Mouse (Mus musculus) lung, embryonic 16.5 days (tissue): ENCODE results near the gene Ipcef1. TPM values are rescaled to one million over a fixed set of nuclear protein-coding genes. Genes with fewer than 3 reads are reported as not detected.
A peak's percentile ranks its signal among the peaks of the same experiment; 100 is the strongest.

ENCODE experiments used
- ATAC-seq: fragments of 200-750 bp; cut with Nextera tagmentation; 2 replicates; pipeline ENCODE4 v1.8.0; 2017; ENCODE audit warnings: low read depth, mild to moderate bottlenecking, moderate library complexity
- H3K27ac ChIP-seq: fragments of 300-500 bp; sonication (generic); 2 replicates; pipeline ENCODE4 v1.5.1; 2014; ENCODE audit warnings: mild to moderate bottlenecking, control low read depth, low read length
- H3K27me3 ChIP-seq: fragments of 300-500 bp; sonication (generic); 2 replicates; pipeline ENCODE4 v1.6.1; 2014; ENCODE audit warnings: low read depth, low read length, mixed read lengths; ENCODE audit not compliant: control insufficient read depth, insufficient read depth
- H3K36me3 ChIP-seq: fragments of 300-500 bp; sonication (generic); 2 replicates; pipeline ENCODE4 v1.6.1; 2014; ENCODE audit warnings: low read length; ENCODE audit not compliant: control insufficient read depth, insufficient read depth
- H3K4me1 ChIP-seq: fragments of 300-500 bp; sonication (generic); replicated peaks from 2 replicates; pipeline ENCODE4 v1.6.1; 2014; ENCODE audit warnings: low read length, mixed read lengths; ENCODE audit not compliant: control insufficient read depth, insufficient read depth
- H3K4me2 ChIP-seq: fragments of 300-500 bp; sonication (generic); 2 replicates; pipeline ENCODE4 v1.6.1; 2014; ENCODE audit warnings: low read depth, low read length, control low read depth
- H3K4me3 ChIP-seq: fragments of 300-500 bp; sonication (generic); 2 replicates; pipeline ENCODE4 v1.5.1; 2014; ENCODE audit warnings: mild to moderate bottlenecking, low read length, control low read depth
- H3K9ac ChIP-seq: fragments of 300-500 bp; sonication (generic); 2 replicates; pipeline ENCODE4 v1.6.1; 2014; ENCODE audit warnings: low read length, control low read depth
- H3K9me3 ChIP-seq: fragments of 300-500 bp; sonication (generic); 2 replicates; pipeline ENCODE4 v1.6.1; 2016; ENCODE audit warnings: low read length; ENCODE audit not compliant: control insufficient read depth
- WGBS: fragments of 180-500 bp; shearing (Covaris S2); extraction: QIAGEN DNeasy Blood & Tissue Kit; methylation state at CpG from one replicate; pipeline ENCODE4 v1.1.7; 2014; 5-methylcytosine and 5-hydroxymethylcytosine counted together
- polyA plus RNA-seq: library from polyadenylated mRNA; unstranded; fragments of >200 nt; fragmentation: Nextera tagmentation; extraction: Ambion mirVana; gene quantifications from 2 replicates; pipeline ENCODE4 v1.2.1, GENCODE M21; 2015

Ipcef1 gene
- polyA plus RNA-seq, 1 experiment from 2014 or later: 0.24 TPM

DNA sequence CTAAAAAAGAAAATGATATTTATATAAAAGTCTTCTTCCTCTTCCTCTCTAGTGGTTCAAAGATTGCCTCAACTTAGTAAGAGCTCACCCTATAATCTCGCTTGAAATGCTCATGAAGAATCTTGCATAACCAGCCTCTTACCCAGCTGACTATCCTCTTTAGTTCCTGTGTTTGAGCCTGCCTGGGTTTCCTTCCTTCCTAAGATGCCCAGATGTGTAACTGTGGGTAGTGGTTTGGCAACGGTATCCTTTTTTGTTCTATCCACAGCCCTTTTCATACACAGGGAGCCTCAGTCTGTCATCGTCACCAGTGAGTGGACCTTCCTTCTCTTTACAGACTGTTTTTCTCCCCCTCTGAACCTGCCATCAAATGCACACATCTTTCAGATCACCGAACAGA is 66.0 kb downstream of the Ipcef1 start:
- 68% methylated on average over 4 of the region's 4 CpGs for WGBS
- Histone ChIP-seq H3K27ac (no peak overlapping the region), H3K4me2 (no peak overlapping the region), H3K4me1 (no peaks in the 10 kb centered on the region), H3K4me3 (no peak overlapping the region), H3K36me3 (no peaks in the 10 kb centered on the region), H3K9ac (no peak overlapping the region), H3K9me3 (no peaks in the 10 kb centered on the region), H3K27me3 (no peaks in the 10 kb centered on the region)
- ATAC-seq: no peak

DNA sequence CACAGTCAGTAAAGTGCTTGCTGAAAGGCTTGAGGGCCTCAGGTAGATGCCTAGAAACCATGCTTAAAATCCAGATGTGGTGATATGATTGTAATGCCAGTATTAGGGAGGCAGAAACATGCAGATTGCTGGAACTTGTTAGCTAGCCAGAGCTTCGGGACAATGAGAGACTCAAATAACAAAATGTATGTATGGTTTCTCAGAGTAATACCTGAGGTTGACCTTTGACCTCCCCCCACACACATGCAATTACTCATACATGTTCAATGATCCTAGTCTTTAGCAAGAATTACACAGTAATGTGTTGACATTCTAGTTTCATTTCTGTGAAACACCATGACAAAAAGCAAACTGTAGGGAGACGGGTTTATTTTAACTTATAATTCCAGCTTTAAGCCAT is 68.8 kb downstream of the Ipcef1 start:
- Histone ChIP-seq H3K27ac (no peak overlapping the region), H3K36me3 (no peaks in the 10 kb centered on the region)

DNA sequence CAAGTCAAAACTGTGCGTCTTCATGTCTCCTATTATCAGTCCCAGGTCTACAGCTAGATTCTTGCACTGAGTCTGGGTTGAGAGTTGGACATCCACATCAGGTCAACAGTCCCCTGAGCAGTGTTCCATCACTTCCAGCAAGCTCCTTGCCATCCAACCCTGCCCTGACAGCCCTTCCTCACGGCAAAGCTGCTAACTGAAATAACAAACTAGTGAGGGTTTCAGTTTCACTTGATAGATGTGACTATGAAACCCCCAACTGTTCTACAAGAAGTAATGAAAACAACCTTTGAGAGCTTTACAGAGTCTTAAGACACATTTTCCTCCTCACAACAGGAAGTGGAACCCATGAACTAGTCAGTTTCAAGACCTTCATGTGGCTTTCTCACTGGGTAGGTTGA is 69.5 kb downstream of the Ipcef1 start:
- Histone ChIP-seq H3K27ac (no peak overlapping the region), H3K4me2 (no peak overlapping the region)
- WGBS: 60% methylated on average over 2 of the region's 2 CpGs

More for the DNA sequence above, 68.8 kb downstream of the Ipcef1 start:
- no peak overlapping the region for H3K9ac ChIP-seq
- no peaks in the 10 kb centered on the region for H3K4me1 ChIP-seq
- H3K9me3 ChIP-seq: no peaks in the 10 kb centered on the region
- H3K27me3 ChIP-seq: no peaks in the 10 kb centered on the region
- ATAC-seq: no peak
- H3K4me3 ChIP-seq: no peak overlapping the region
- 87% methylated on average over 2 of the region's 2 CpGs for WGBS
- no peak overlapping the region for H3K4me2 ChIP-seq

DNA sequence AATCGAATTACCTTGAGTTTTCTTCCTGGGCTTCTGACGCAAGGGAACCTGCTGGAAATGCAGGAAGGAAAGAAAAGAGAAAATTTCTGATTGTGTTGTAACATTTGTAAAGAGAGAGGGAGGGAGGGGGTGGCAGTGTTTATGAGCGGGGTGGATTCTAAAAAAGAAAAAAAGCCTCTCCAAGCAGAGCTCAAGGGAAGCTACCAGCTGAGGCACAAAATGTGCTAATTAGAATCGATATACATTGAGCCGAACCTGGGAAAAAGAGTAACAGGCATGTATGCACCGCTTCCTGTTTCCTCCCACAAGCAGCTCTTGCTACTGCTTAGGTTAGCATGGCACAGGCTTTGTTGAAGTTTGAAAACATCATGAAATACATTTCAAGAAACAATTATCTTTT is 72.0 kb downstream of the Ipcef1 start:
- 28% methylated on average over 6 of the region's 6 CpGs for WGBS
- no peaks in the 10 kb centered on the region for H3K9me3 ChIP-seq
- peak overlapping the region; percentile 21 for H3K4me2 ChIP-seq
- no peaks in the 10 kb centered on the region for H3K27me3 ChIP-seq
- H3K4me1 ChIP-seq: no peaks in the 10 kb centered on the region
- H3K27ac ChIP-seq: no peak overlapping the region
- H3K4me3 ChIP-seq: no peak overlapping the region
- no peaks in the 10 kb centered on the region for H3K36me3 ChIP-seq
- no peak for ATAC-seq
- H3K9ac ChIP-seq: no peak overlapping the region

More for the DNA sequence above, 69.5 kb downstream of the Ipcef1 start:
- no peak for ATAC-seq
- H3K4me1 ChIP-seq: no peaks in the 10 kb centered on the region
- no peak overlapping the region for H3K9ac ChIP-seq
- no peaks in the 10 kb centered on the region for H3K27me3 ChIP-seq
- no peak overlapping the region for H3K4me3 ChIP-seq
- H3K9me3 ChIP-seq: no peaks in the 10 kb centered on the region
- no peaks in the 10 kb centered on the region for H3K36me3 ChIP-seq

DNA sequence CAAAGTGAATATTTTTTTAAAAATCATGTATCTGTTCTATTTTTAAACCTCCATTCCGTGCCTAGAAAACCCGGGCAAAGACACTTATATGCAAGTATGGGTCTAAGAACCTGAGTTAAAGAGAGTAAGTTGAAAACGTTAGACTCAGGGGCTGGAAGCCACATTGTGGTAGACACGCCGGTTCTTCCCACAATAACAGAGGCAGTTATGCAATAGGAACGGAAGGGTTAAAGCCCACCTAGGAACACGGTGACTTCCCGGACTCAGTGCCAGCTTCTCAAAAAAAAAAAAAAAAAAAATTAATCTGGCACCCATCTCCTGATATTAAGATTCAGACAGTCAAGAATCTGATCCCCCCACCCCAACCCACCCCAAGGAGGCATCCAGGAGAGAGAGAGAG is 72.5 kb downstream of the Ipcef1 start:
- Histone ChIP-seq H3K27me3 (no peaks in the 10 kb centered on the region), H3K4me2 (peak overlapping the region; percentile 21), H3K27ac (no peak overlapping the region), H3K9me3 (no peaks in the 10 kb centered on the region), H3K36me3 (no peaks in the 10 kb centered on the region), H3K4me3 (no peak overlapping the region), H3K9ac (no peak overlapping the region), H3K4me1 (no peaks in the 10 kb centered on the region)
- WGBS: 50% methylated on average over 8 of the region's 8 CpGs
- ATAC-seq: no peak

DNA sequence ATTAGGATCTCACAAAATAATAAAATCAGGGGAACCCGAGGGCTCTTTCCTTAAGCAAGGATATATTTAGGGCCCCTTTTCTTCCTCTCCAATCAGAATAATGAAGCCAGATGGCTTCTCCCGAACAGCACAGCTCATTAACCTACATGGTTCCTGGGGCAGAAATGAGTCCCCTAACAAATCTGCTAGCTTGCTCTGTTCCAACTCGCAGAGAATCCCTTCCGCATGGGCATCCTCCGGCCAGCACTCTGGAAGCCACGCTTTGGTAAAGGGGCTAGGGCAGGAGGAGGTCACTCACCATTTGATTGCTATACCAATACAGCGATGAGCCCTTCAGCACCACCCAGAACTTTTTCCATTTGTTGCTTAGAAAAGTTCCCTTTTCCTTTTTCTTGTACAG is 73.1 kb downstream of the Ipcef1 start:
- Histone ChIP-seq H3K4me2 (no peak overlapping the region), H3K9me3 (no peaks in the 10 kb centered on the region), H3K9ac (no peak overlapping the region), H3K36me3 (no peaks in the 10 kb centered on the region), H3K4me1 (no peaks in the 10 kb centered on the region), H3K27me3 (no peaks in the 10 kb centered on the region), H3K27ac (no peak overlapping the region), H3K4me3 (no peak overlapping the region)
- ATAC-seq: no peak
- 75% methylated on average over 7 of the region's 7 CpGs for WGBS

DNA sequence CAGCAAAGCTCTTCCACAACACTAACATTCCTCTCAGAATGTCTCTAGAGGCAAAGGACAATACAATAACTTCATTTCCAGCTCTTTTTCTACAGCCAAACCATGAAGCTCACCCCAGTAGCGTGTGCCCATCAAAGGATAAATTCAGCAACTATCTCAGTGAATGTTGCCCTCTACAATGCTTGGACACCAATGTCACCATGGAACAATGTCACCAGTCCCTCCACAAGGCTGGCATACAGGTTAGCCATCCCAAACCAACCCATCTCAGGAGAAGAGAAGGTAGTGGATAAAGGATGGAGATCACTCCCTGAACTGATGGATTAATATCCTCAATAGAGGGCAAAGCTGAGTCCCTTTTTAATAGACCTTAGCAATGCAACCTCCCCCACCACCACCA is 73.5 kb downstream of the Ipcef1 start:
- no peaks in the 10 kb centered on the region for H3K9me3 ChIP-seq
- WGBS: 86% methylated on average over 1 of the region's 1 CpGs
- H3K4me3 ChIP-seq: no peak overlapping the region
- no peaks in the 10 kb centered on the region for H3K36me3 ChIP-seq
- H3K4me2 ChIP-seq: no peak overlapping the region
- no peak overlapping the region for H3K9ac ChIP-seq
- no peak overlapping the region for H3K27ac ChIP-seq
- no peaks in the 10 kb centered on the region for H3K4me1 ChIP-seq
- no peak for ATAC-seq
- no peaks in the 10 kb centered on the region for H3K27me3 ChIP-seq

DNA sequence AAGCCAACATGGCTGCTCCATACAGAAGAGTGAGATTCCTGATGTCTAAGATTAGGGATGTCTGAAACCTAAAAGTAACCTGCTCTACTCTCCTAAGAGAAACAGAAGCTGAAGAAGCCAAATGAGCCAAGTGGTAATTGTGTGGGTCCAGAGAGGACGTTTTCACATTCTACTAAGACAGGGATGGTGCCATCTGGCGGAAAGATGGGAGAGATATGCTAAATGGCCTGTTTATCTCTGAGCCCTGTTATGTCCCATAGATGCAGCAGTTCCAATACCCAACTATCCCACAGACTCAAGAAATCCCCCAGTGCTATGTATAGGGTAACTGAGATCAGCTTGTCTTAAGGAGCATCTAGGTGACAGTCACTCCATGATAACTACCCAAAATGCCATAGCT is 74.4 kb downstream of the Ipcef1 start:
- Histone ChIP-seq H3K4me3 (no peak overlapping the region), H3K36me3 (no peaks in the 10 kb centered on the region), H3K27me3 (no peaks in the 10 kb centered on the region), H3K4me2 (no peak overlapping the region), H3K9ac (no peak overlapping the region), H3K4me1 (no peaks in the 10 kb centered on the region), H3K9me3 (no peaks in the 10 kb centered on the region), H3K27ac (no peak overlapping the region)
- WGBS: 72% methylated on average over 2 of the region's 2 CpGs
- no peak for ATAC-seq

DNA sequence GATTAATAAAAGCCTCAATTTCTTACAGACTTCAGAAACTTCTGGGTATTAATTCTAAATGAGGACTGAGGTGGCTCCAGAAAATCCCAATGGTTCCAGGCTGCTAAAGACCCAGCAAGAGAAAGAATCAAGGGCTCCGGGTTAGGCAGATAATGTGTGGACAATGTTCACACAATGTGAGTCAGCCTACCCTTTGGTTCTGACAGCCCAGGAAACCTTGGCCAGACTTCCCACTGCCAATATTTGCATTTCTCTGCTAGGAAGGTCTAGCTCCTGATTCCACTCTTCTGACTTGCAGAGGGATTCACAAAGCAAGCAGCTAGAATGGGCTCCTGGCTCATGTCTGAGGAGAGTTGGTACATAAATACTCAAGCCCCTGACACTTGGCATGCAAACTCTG is 83.9 kb downstream of the Ipcef1 start:
- no peak overlapping the region for H3K4me3 ChIP-seq
- no peaks in the 10 kb centered on the region for H3K4me1 ChIP-seq
- H3K36me3 ChIP-seq: no peaks in the 10 kb centered on the region
- no peaks in the 10 kb centered on the region for H3K9me3 ChIP-seq
- H3K27me3 ChIP-seq: no peaks in the 10 kb centered on the region
- no peak for ATAC-seq
- no peak overlapping the region for H3K4me2 ChIP-seq
- H3K9ac ChIP-seq: no peak overlapping the region
- WGBS: 54% methylated on average over 1 of the region's 1 CpGs
- H3K27ac ChIP-seq: no peak overlapping the region

DNA sequence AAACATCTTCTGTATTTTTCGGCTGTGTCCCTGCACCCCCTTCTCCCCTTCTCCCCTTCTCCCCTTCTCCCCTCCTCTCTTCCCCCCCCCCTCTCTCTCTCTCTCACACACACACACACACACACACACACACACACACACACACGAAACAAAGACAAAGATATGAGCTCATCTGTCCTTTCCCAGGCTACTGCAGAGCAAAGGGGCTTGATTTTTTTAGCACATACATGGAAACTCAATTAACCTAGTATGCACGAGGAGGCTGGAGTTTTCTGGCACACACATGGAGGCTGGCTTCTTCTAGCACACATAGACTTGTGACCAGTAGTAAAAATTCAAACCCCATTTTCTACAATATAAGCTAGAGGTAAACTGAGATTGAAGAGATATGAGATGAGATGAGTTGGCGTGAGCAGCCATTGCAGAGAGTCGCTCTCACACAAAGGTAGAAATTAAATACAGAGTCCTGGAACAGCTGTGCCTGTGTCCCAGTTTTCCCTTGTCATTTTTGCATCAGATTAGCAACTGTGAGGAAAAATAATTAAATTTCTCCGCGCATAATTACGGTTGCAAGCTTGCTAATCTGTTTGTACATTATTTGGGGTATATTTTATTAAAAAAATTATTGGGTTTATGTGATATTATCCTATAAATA is 84.6 kb downstream of the Ipcef1 start:
- ATAC-seq: no peak
- Histone ChIP-seq H3K4me2 (no peak overlapping the region), H3K4me3 (no peak overlapping the region), H3K27ac (no peak overlapping the region), H3K36me3 (no peaks in the 10 kb centered on the region), H3K9ac (no peak overlapping the region), H3K9me3 (no peaks in the 10 kb centered on the region), H3K27me3 (no peaks in the 10 kb centered on the region), H3K4me1 (no peaks in the 10 kb centered on the region)
- 80% methylated on average over 8 of the region's 8 CpGs for WGBS
